Comparison of ENCODE assay signal across 11 mouse cellular contexts in genomic region chr7:44853065-44853464, GRCm38 (mm10). TPM values are rescaled to one million over a fixed set of nuclear protein-coding genes. Genes with fewer than 3 reads are reported as not detected.
DNase-seq lines count a peak whose midpoint lies in the region; ATAC-seq and TF ChIP-seq lines count a peak whose summit lies in the region.
"Had no signal": no experiment of that assay in that cellular context is flagged by ENCODE, and none has a peak within 500 bp of the region (broad histone marks: within the 10 kb centered on the region; RNA-seq: fewer than 3 reads in every experiment).

No protein-coding gene starts in this region.

- no peak overlapping the region; the same call in 1 of the 2 replicates for H3K27ac ChIP-seq in hindbrain, embryonic 10.5 days
- no peak overlapping the region for H3K27ac ChIP-seq in hindbrain, postnatal 0 days
- H3K27ac ChIP-seq in liver, embryonic 13.5 days: peak overlapping the region; percentile 99

- no peaks in the 10 kb centered on the region for H3K27me3 ChIP-seq in hindbrain, embryonic 10.5 days (ENCODE audit: insufficient read depth, poor library complexity, severe bottlenecking)
- H3K27me3 ChIP-seq in hindbrain, postnatal 0 days (ENCODE audit: insufficient read depth, low read length): no peaks in the 10 kb centered on the region
- H3K27me3 ChIP-seq in E14TG2a.4 (ENCODE audit: insufficient read depth, low read length): no peaks in the 10 kb centered on the region
- no peaks in the 10 kb centered on the region for H3K27me3 ChIP-seq in liver, embryonic 13.5 days
- H3K27me3 ChIP-seq: limb, embryonic 15.5 days had no signal

- H3K4me3 ChIP-seq in hindbrain, embryonic 10.5 days: peak overlapping the region; percentile 58
- no peak overlapping the region for H3K4me3 ChIP-seq in hindbrain, postnatal 0 days (ENCODE audit: low read length)
- H3K4me3 ChIP-seq in E14TG2a.4 (replicated peaks; ENCODE audit: low read length): peak overlapping the region; percentile 81
- peak overlapping the region; percentile 77 for H3K4me3 ChIP-seq in liver, embryonic 13.5 days (replicated peaks)

- no peak for TF ChIP-seq CTCF in hindbrain, postnatal 0 days (IDR thresholded peaks at IDR 0.05; ENCODE audit: low read depth)
- TF ChIP-seq CTCF in E14TG2a.4 (conservative IDR thresholded peaks at IDR 0.05; ENCODE audit: low read length): no peak

- no peak for ATAC-seq in hindbrain, postnatal 0 days
- no peak for ATAC-seq in liver, embryonic 13.5 days (ENCODE audit: low read depth)

- 92% methylated on average over 2 of the region's 2 CpGs for WGBS in hindbrain, embryonic 10.5 days
- WGBS in hindbrain, postnatal 0 days: 98% methylated on average over 2 of the region's 2 CpGs
- WGBS in liver, embryonic 13.5 days (ENCODE audit: insufficient replicate concordance): 86% methylated on average over 2 of the region's 2 CpGs

- peak; percentile 62 for DNase-seq in cerebellum, adult 11-12 months
- DNase-seq in cerebellum, postnatal 14 days: no peak
- no peak for DNase-seq in hindbrain, embryonic 10.5 days (ENCODE audit: low spot score)
- no peak for DNase-seq in hindbrain, postnatal 0 days (ENCODE audit: low spot score)
- no peak for DNase-seq in liver, embryonic 13.5 days
- DNase-seq in left cerebral cortex, postnatal 36 days (ENCODE audit: low spot score in 2 of 2): no peak
- DNase-seq in urinary bladder, postnatal 14 days (ENCODE audit: low spot score): no peak
- DNase-seq: adrenal gland, postnatal 14 days; thymus, postnatal 4 days had no signal

- H3K4me1 ChIP-seq in hindbrain, embryonic 10.5 days (replicated peaks): peaks cover 83% of the 10 kb centered on the region
- peaks cover 18% of the 10 kb centered on the region for H3K4me1 ChIP-seq in hindbrain, postnatal 0 days (ENCODE audit: insufficient read depth, low read length)
- H3K4me1 ChIP-seq in E14TG2a.4 (replicated peaks; ENCODE audit: low read depth, low read length): peaks cover 66% of the 10 kb centered on the region
- H3K4me1 ChIP-seq in liver, embryonic 13.5 days (replicated peaks): peaks cover 73% of the 10 kb centered on the region

- intact Hi-C loops in left cerebral cortex, postnatal 36 days (cut with DNase I): no loop called here

- H3K4me2 ChIP-seq in hindbrain, postnatal 0 days (ENCODE audit: low read depth, low read length): no peak overlapping the region
- H3K4me2 ChIP-seq in liver, embryonic 13.5 days: peak overlapping the region; percentile 96

- H3K36me3 ChIP-seq in hindbrain, embryonic 10.5 days: peaks cover 27% of the 10 kb centered on the region
- H3K36me3 ChIP-seq in hindbrain, postnatal 0 days (ENCODE audit: insufficient read depth, low read length): peaks cover 13% of the 10 kb centered on the region; the same call in 1 of the 2 replicates
- H3K36me3 ChIP-seq in E14TG2a.4 (ENCODE audit: insufficient read depth, low read length): peaks cover 31% of the 10 kb centered on the region
- peaks cover 25% of the 10 kb centered on the region for H3K36me3 ChIP-seq in liver, embryonic 13.5 days

- H3K9me3 ChIP-seq in hindbrain, embryonic 10.5 days: no peaks in the 10 kb centered on the region
- no peaks in the 10 kb centered on the region for H3K9me3 ChIP-seq in hindbrain, postnatal 0 days (ENCODE audit: low read length)
- H3K9me3 ChIP-seq in E14TG2a.4 (ENCODE audit: low read length): no peaks in the 10 kb centered on the region
- no peaks in the 10 kb centered on the region for H3K9me3 ChIP-seq in liver, embryonic 13.5 days (replicated peaks)
- H3K9me3 ChIP-seq: limb, embryonic 15.5 days had no signal

- no peak overlapping the region for H3K9ac ChIP-seq in hindbrain, postnatal 0 days (replicated peaks; ENCODE audit: low read length)
- H3K9ac ChIP-seq in liver, embryonic 13.5 days: peak overlapping the region; percentile 91

RNA-seq across cellular contexts. Expression of gene Pnkp, which starts 3.9 kb away (rescaled TPM):
- polyA plus RNA-seq in hindbrain, embryonic 10.5 days (2016; fragmentation: Nextera tagmentation; extraction: Ambion mirVana): 36.3 and 40.2 TPM in 2 replicates
- 22.9 and 47.1 TPM in 2 replicates for total RNA-seq in hindbrain, postnatal 0 days (2014; rRNA removed)
- 35.7 and 37.5 TPM in 2 replicates for polyA plus RNA-seq in hindbrain, postnatal 0 days (2015; fragmentation: Nextera tagmentation; extraction: Ambion mirVana)
- 22.8 and 24.2 TPM in 2 replicates for polyA plus RNA-seq in liver, embryonic 13.5 days (2015; fragmentation: Nextera tagmentation; extraction: Ambion mirVana)
- 10 to 100 TPM; 26.8 TPM for total RNA-seq in left cerebral cortex, postnatal 36 days (2021)

RNA-seq across cellular contexts. Expression of gene Tbc1d17, which starts 4.2 kb away (rescaled TPM):
- 77.1 and 91.1 TPM in 2 replicates for polyA plus RNA-seq in hindbrain, embryonic 10.5 days (2016; fragmentation: Nextera tagmentation; extraction: Ambion mirVana)
- total RNA-seq in hindbrain, postnatal 0 days (2014; rRNA removed): 53.7 and 98.5 TPM in 2 replicates
- polyA plus RNA-seq in hindbrain, postnatal 0 days (2015; fragmentation: Nextera tagmentation; extraction: Ambion mirVana): 103 and 106 TPM in 2 replicates
- polyA plus RNA-seq in liver, embryonic 13.5 days (2015; fragmentation: Nextera tagmentation; extraction: Ambion mirVana): 29.0 and 30.0 TPM in 2 replicates
- 10 to 100 TPM; 71.9 to 75.6 TPM for total RNA-seq in left cerebral cortex, postnatal 36 days (2021)

RNA-seq across cellular contexts. Expression of gene Akt1s1, which starts 4.3 kb away (rescaled TPM):
- 81.7 and 93.3 TPM in 2 replicates for polyA plus RNA-seq in hindbrain, embryonic 10.5 days (2016; fragmentation: Nextera tagmentation; extraction: Ambion mirVana)
- 136 and 156 TPM in 2 replicates for total RNA-seq in hindbrain, postnatal 0 days (2014; rRNA removed)
- 94.3 and 95.4 TPM in 2 replicates for polyA plus RNA-seq in hindbrain, postnatal 0 days (2015; fragmentation: Nextera tagmentation; extraction: Ambion mirVana)
- 32.0 and 32.1 TPM in 2 replicates for polyA plus RNA-seq in liver, embryonic 13.5 days (2015; fragmentation: Nextera tagmentation; extraction: Ambion mirVana)
- total RNA-seq in left cerebral cortex, postnatal 36 days (2021): 10 to 100 TPM; 67.7 to 73.6 TPM

RNA-seq across cellular contexts. Expression of gene Ptov1, which starts 16.5 kb away (rescaled TPM):
- polyA plus RNA-seq in hindbrain, embryonic 10.5 days (2016; fragmentation: Nextera tagmentation; extraction: Ambion mirVana): 478 and 579 TPM in 2 replicates
- total RNA-seq in hindbrain, postnatal 0 days (2014; rRNA removed): 524 and 597 TPM in 2 replicates
- polyA plus RNA-seq in hindbrain, postnatal 0 days (2015; fragmentation: Nextera tagmentation; extraction: Ambion mirVana): 416 and 438 TPM in 2 replicates
- 50.4 and 57.0 TPM in 2 replicates for polyA plus RNA-seq in liver, embryonic 13.5 days (2015; fragmentation: Nextera tagmentation; extraction: Ambion mirVana)
- 100 to 1,000 TPM; 284 to 285 TPM for total RNA-seq in left cerebral cortex, postnatal 36 days (2021)

RNA-seq across cellular contexts. Expression of gene Atf5, which starts 36.6 kb away (rescaled TPM):
- 4.6 TPM in 2 replicates for polyA plus RNA-seq in hindbrain, embryonic 10.5 days (2016; fragmentation: Nextera tagmentation; extraction: Ambion mirVana)
- 10.1 and 15.8 TPM in 2 replicates for total RNA-seq in hindbrain, postnatal 0 days (2014; rRNA removed)
- polyA plus RNA-seq in hindbrain, postnatal 0 days (2015; fragmentation: Nextera tagmentation; extraction: Ambion mirVana): 4.1 and 4.4 TPM in 2 replicates
- 5.3 and 5.4 TPM in 2 replicates for polyA plus RNA-seq in liver, embryonic 13.5 days (2015; fragmentation: Nextera tagmentation; extraction: Ambion mirVana)
- total RNA-seq in left cerebral cortex, postnatal 36 days (2021): 10 to 100 TPM; 22.2 to 26.5 TPM
